Mouse (Mus musculus): Measurements from ENCODE around the gene Taok2. TPM values are rescaled to one million over a fixed set of nuclear protein-coding genes. Genes with fewer than 3 reads are reported as not detected.
A peak's percentile ranks its signal among the peaks of the same experiment; 100 is the strongest.
"Not testable (repeated sequence)": the region's sequence is repeated elsewhere in the genome, so short reads cannot be mapped to it uniquely, and the experiment has no call there.

Taok2 gene
- polyA plus RNA-seq, 1 experiment from 2014 or later = 25.9 TPM

DNA sequence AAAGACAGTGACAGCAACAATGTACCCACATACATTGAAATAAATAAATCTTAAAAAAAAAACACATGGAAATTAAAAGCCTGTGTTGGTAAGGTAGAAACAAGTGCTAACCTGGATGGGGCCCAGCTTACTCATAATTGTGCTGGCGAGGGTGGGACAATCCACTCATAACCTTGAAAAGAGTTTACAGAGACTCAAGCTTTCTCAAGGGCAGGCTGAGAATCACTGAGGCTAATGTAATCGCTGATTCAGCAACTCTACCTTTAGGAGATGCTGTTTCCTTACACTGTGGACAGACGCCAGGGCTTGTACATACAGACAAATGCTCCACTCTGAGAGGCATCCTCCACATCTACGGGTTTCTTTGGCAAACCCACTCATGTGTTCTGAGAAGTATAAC lies 35.5 kb upstream of the Taok2 start:
- Histone ChIP-seq H3K4me1 (ENCODE audit: control insufficient read depth, insufficient read depth, low read length) (0 out of 2 replicates have a peak, but pooled peaks cover 6% of the 10 kb centered on the region), H3K27ac (ENCODE audit: low read depth, low read length) (no peak overlapping the region), H3K9me3 (replicated peaks; ENCODE audit: control insufficient read depth, low read length) (no peaks in the 10 kb centered on the region), H3K27me3 (replicated peaks; ENCODE audit: control insufficient read depth, insufficient read depth, low read length) (no peaks in the 10 kb centered on the region), H3K9ac (ENCODE audit: low read length) (no peak overlapping the region), H3K4me3 (ENCODE audit: low read depth, low read length) (no peak overlapping the region), H3K4me2 (ENCODE audit: low read length) (no peak overlapping the region), H3K36me3 (ENCODE audit: control insufficient read depth, insufficient read depth, low read length) (no peaks in the 10 kb centered on the region)
- DNase-seq (ENCODE audit: low spot score) = no peak
- WGBS = 87% methylated on average over 4 of the region's 4 CpGs
- ATAC-seq = no peak

DNA sequence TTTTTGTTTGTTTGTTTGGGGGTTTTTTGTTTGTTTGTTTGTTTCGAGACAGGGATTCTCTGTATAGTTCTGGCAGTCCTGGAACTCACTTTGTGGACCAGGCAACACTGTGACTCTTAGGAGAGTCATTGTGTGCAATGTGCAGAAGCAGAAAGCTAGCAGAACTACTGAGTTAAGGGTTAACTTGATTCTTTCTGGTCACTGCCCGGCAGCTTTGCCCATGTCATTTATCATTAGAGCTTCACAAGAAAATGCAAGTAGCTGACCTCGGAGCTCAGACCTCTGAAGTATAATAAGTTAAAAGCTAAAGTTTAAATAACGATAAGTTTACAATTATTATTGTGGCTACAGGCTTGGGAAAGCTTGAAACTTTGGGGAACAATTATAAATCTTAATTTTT lies 33.9 kb upstream of the Taok2 start:
- not testable (repeated sequence) for H3K36me3 ChIP-seq (ENCODE audit: control insufficient read depth, insufficient read depth, low read length); H3K4me1 ChIP-seq (ENCODE audit: control insufficient read depth, insufficient read depth, low read length); H3K27ac ChIP-seq (ENCODE audit: low read depth, low read length); H3K4me3 ChIP-seq (ENCODE audit: low read depth, low read length); DNase-seq (ENCODE audit: low spot score); H3K4me2 ChIP-seq (ENCODE audit: low read length); H3K27me3 ChIP-seq (replicated peaks; ENCODE audit: control insufficient read depth, insufficient read depth, low read length); H3K9ac ChIP-seq (ENCODE audit: low read length); ATAC-seq; H3K9me3 ChIP-seq (replicated peaks; ENCODE audit: control insufficient read depth, low read length)
- WGBS = 62% methylated on average over 4 of the region's 4 CpGs

DNA sequence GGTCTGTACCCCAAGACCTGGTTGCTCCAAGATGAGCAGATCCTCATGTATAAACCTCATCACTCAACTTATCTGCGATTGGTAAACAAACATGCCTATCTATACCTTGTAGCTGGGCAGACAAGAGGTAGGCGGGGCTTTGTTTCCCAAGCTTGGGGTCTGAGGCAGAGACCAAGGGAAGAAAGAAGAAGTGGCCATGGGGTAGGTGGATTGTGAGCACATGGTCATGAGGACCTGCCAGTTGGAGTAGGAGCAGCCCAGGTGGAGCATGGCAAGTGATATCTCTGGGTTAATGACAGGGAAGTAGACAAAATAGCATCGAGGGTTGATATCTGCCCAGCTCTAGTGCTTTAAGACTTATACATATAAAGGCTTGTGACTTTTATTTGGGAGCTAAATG lies 30.3 kb upstream of the Taok2 start:
- Histone ChIP-seq H3K9ac (ENCODE audit: low read length) (no peak overlapping the region), H3K27me3 (replicated peaks; ENCODE audit: control insufficient read depth, insufficient read depth, low read length) (no peaks in the 10 kb centered on the region), H3K4me3 (ENCODE audit: low read depth, low read length) (no peak overlapping the region), H3K4me1 (ENCODE audit: control insufficient read depth, insufficient read depth, low read length) (no peaks in the 10 kb centered on the region), H3K9me3 (replicated peaks; ENCODE audit: control insufficient read depth, low read length) (no peaks in the 10 kb centered on the region), H3K27ac (ENCODE audit: low read depth, low read length) (no peak overlapping the region), H3K4me2 (ENCODE audit: low read length) (no peak overlapping the region), H3K36me3 (ENCODE audit: control insufficient read depth, insufficient read depth, low read length) (no peaks in the 10 kb centered on the region)
- ATAC-seq = no peak
- no peak for DNase-seq (ENCODE audit: low spot score)
- 91% methylated on average over 3 of the region's 3 CpGs for WGBS

DNA sequence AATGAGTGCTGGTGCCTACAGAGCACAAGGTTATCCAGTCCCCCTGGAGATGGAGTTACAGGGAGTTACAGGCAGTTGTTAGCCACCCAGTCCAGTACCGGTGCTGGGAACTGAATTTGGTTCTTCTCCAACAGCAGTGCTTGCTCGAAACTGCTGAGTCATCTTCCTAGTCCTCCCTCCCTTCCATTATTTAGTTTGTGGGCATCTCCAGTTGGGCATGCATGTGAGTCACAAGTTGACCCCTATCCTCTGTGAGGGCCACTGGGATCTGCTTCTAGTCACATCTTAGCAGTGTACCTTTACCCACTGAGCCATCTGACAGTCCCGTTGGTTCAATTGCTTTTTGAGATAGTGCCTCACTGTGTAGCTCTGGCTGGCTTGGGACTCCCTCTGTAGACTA lies 21.1 kb upstream of the Taok2 start:
- no peaks in the 10 kb centered on the region for H3K36me3 ChIP-seq (ENCODE audit: control insufficient read depth, insufficient read depth, low read length)
- H3K9me3 ChIP-seq (replicated peaks; ENCODE audit: control insufficient read depth, low read length) = no peaks in the 10 kb centered on the region
- H3K4me3 ChIP-seq (ENCODE audit: low read depth, low read length) = no peak overlapping the region
- no peak for ATAC-seq
- no peak overlapping the region for H3K27ac ChIP-seq (ENCODE audit: low read depth, low read length)
- no peak for DNase-seq (ENCODE audit: low spot score)
- H3K9ac ChIP-seq (ENCODE audit: low read length) = no peak overlapping the region
- no peaks in the 10 kb centered on the region for H3K27me3 ChIP-seq (replicated peaks; ENCODE audit: control insufficient read depth, insufficient read depth, low read length)
- no peak overlapping the region for H3K4me2 ChIP-seq (ENCODE audit: low read length)
- WGBS = 79% methylated on average over 3 of the region's 3 CpGs
- H3K4me1 ChIP-seq (ENCODE audit: control insufficient read depth, insufficient read depth, low read length) = no peaks in the 10 kb centered on the region

DNA sequence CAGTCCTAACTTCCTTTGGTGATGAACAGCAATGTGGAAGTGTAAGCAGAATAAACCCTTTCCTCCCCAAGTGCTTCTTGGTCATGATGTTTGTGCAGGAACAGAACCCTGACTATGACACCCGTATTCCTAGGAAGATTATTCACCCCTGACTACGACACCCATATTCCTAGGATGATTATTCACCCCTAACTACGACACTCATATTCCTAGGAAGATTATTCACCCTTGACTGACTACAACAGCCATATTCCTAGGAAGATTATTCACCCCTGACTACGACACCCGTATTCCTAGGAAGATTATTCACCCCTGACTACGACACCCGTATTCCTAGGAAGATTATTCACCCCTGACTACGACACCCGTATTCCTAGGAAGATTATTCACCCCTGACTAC lies 15.3 kb upstream of the Taok2 start:
- WGBS = 96% methylated on average over 7 of the region's 9 CpGs
- H3K27me3 ChIP-seq (replicated peaks; ENCODE audit: control insufficient read depth, insufficient read depth, low read length); DNase-seq (ENCODE audit: low spot score); H3K27ac ChIP-seq (ENCODE audit: low read depth, low read length); H3K36me3 ChIP-seq (ENCODE audit: control insufficient read depth, insufficient read depth, low read length); H3K9me3 ChIP-seq (replicated peaks; ENCODE audit: control insufficient read depth, low read length); H3K9ac ChIP-seq (ENCODE audit: low read length); H3K4me3 ChIP-seq (ENCODE audit: low read depth, low read length); H3K4me2 ChIP-seq (ENCODE audit: low read length); ATAC-seq: not testable (repeated sequence)
- peaks cover 11% of the 10 kb centered on the region; the same call in 1 of the 2 replicates for H3K4me1 ChIP-seq (ENCODE audit: control insufficient read depth, insufficient read depth, low read length)

DNA sequence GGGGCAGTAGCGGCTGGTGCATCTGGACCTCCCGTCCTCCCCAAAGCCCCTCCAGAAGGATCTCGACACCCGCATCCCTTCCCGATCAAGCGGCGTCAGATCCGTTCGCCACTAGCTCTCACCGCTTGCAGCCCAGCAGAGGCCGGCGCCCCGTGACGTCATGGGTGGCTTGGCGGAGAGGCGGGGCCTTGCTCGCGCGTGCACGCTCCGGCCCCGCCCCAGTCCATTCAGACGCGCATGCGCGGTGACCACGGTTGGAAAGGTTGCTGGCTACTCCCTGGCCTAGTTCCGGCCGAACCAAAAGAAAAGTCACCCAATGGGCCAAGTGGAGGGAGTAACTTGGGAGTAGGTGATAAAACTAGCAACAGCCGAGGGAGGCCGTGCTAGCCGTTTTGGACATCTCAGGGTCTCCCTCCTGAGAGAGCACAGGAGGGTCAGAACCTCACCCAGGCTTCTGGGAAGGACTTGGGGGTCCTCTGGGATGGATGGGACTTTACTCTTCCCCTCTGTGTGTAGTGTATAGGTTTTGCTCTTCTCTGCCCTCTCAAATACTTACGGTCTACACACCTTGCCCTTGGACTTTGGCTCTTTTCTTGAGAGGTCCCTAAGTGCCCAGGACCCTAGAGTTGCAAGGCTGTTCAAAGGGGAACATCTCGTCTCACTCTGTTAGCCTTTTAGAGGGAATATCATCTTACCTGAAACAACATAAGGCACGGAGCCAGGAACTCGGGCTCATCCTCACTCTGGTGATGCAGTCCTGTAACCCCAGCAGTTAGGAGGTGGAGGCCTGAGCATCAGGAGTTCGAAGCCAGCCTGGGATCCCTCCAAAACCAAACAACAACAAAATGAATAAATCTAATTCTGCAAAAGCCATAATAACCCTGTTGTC lies 13.8 kb upstream of the Taok2 start:
- DNase-seq (ENCODE audit: low spot score) = peak; percentile 94
- peaks cover 11% of the 10 kb centered on the region; the same call in 1 of the 2 replicates for H3K4me1 ChIP-seq (ENCODE audit: control insufficient read depth, insufficient read depth, low read length)
- H3K36me3 ChIP-seq (ENCODE audit: control insufficient read depth, insufficient read depth, low read length) = no peaks in the 10 kb centered on the region
- peak; percentile 97 for ATAC-seq
- 14% methylated on average over 37 of the region's 37 CpGs for WGBS
- H3K4me3 ChIP-seq (ENCODE audit: low read depth, low read length) = peak overlapping the region; percentile 55
- H3K9me3 ChIP-seq (replicated peaks; ENCODE audit: control insufficient read depth, low read length) = no peaks in the 10 kb centered on the region
- no peaks in the 10 kb centered on the region for H3K27me3 ChIP-seq (replicated peaks; ENCODE audit: control insufficient read depth, insufficient read depth, low read length)
- peak overlapping the region; percentile 72 for H3K27ac ChIP-seq (ENCODE audit: low read depth, low read length)
- peak overlapping the region; percentile 78 for H3K9ac ChIP-seq (ENCODE audit: low read length)
- H3K4me2 ChIP-seq (ENCODE audit: low read length) = peak overlapping the region; percentile 58

DNA sequence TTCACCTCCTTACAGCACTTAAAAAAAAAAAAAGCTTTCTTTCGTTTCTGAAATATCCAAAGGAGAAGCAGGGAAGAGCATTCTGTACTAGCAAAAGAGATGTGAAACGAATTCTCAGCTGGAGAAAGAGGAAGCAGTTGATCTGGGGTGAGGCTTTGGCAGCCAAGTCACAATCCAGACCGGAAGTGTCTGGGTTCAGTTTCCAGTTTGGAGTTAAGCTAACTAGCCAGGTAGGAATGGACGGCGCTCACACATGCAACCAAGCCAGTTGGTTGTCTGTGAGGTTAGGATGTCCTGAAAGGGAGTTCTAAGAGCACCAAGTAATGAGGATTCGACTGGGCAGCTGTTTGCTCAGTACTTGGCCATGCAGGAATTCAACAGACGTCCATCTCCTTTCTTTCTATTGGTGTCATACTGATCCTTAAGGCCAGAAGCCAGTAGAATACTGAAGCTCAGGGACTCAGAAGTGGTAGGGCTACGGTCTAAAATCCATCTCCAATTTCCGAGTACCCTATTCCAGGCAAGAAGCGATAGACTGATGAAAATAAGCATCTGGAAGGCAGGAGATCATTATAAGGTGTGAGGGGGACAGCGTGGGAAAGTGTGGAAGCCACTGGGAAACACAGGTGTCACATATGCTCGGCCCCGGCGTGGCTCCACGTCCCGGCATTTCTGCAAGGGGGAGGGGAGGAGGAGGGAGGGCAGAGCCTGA lies 13.0 kb upstream of the Taok2 start:
- no peak for DNase-seq (ENCODE audit: low spot score)
- H3K27me3 ChIP-seq (replicated peaks; ENCODE audit: control insufficient read depth, insufficient read depth, low read length) = no peaks in the 10 kb centered on the region
- peak overlapping the region; percentile 72 for H3K27ac ChIP-seq (ENCODE audit: low read depth, low read length)
- peak overlapping the region; percentile 55 for H3K4me3 ChIP-seq (ENCODE audit: low read depth, low read length)
- no peak for ATAC-seq
- H3K36me3 ChIP-seq (ENCODE audit: control insufficient read depth, insufficient read depth, low read length) = no peaks in the 10 kb centered on the region
- peak overlapping the region; percentile 78 for H3K9ac ChIP-seq (ENCODE audit: low read length)
- H3K4me2 ChIP-seq (ENCODE audit: low read length) = peak overlapping the region; percentile 58
- no peaks in the 10 kb centered on the region for H3K9me3 ChIP-seq (replicated peaks; ENCODE audit: control insufficient read depth, low read length)
- peaks cover 11% of the 10 kb centered on the region; the same call in 1 of the 2 replicates for H3K4me1 ChIP-seq (ENCODE audit: control insufficient read depth, insufficient read depth, low read length)
- WGBS = 25% methylated on average over 15 of the region's 16 CpGs

DNA sequence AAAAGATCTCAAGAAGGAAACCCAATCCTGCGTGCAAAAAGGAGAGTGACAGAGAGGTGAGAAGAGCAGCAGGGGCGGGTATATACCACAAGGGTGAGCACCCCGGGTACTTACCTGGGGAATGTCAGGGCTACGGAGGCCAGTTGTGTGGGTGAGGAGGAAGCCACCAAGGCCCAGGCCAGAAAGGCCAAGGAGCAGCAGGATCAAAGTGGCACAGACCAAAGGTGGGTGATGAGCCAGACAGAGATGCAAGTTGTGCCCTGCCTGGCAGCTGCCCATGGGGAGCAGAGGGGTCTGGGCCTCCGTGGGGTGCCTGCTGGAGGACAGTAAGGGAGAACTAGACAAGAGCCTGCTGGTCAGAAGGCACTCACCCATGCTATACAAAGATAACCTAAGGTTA lies 12.4 kb upstream of the Taok2 start:
- H3K36me3 ChIP-seq (ENCODE audit: control insufficient read depth, insufficient read depth, low read length) = no peaks in the 10 kb centered on the region
- WGBS = 89% methylated on average over 5 of the region's 5 CpGs
- H3K9ac ChIP-seq (ENCODE audit: low read length) = no peak overlapping the region
- ATAC-seq = no peak
- DNase-seq (ENCODE audit: low spot score) = no peak
- H3K4me1 ChIP-seq (ENCODE audit: control insufficient read depth, insufficient read depth, low read length) = peaks cover 11% of the 10 kb centered on the region; the same call in 1 of the 2 replicates
- H3K4me3 ChIP-seq (ENCODE audit: low read depth, low read length) = no peak overlapping the region
- no peaks in the 10 kb centered on the region for H3K27me3 ChIP-seq (replicated peaks; ENCODE audit: control insufficient read depth, insufficient read depth, low read length)
- H3K27ac ChIP-seq (ENCODE audit: low read depth, low read length) = no peak overlapping the region
- H3K4me2 ChIP-seq (ENCODE audit: low read length) = peak overlapping the region; percentile 58; the same call in 1 of the 2 replicates
- no peaks in the 10 kb centered on the region for H3K9me3 ChIP-seq (replicated peaks; ENCODE audit: control insufficient read depth, low read length)

DNA sequence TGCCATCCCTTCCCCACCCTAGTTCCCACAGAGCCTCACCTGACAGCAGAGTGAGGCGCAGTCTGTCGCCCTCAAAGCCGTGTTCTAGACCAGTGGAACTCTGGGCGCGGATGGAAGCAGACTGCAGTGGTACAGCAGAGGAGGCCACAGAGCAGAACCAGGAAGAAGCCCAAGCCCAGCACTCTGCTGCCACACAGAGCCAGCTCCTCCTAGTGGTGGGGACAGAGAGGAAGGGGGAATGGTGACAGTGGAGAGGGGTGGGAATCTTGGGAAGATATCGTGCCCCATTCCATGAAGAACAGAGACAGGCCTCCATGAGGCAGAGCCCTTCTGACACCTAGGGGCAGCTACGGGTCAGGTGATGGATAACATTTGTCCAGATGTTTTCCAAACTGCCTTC lies 4.3 kb upstream of the Taok2 start:
- Histone ChIP-seq H3K27ac (ENCODE audit: low read depth, low read length) (no peak overlapping the region), H3K9me3 (replicated peaks; ENCODE audit: control insufficient read depth, low read length) (no peaks in the 10 kb centered on the region), H3K4me1 (ENCODE audit: control insufficient read depth, insufficient read depth, low read length) (no peaks in the 10 kb centered on the region), H3K4me2 (ENCODE audit: low read length) (no peak overlapping the region), H3K36me3 (ENCODE audit: control insufficient read depth, insufficient read depth, low read length) (peaks cover 9% of the 10 kb centered on the region; the same call in 1 of the 2 replicates), H3K27me3 (replicated peaks; ENCODE audit: control insufficient read depth, insufficient read depth, low read length) (no peaks in the 10 kb centered on the region), H3K4me3 (ENCODE audit: low read depth, low read length) (no peak overlapping the region), H3K9ac (ENCODE audit: low read length) (no peak overlapping the region)
- WGBS = 52% methylated on average over 7 of the region's 7 CpGs
- DNase-seq (ENCODE audit: low spot score) = no peak
- no peak for ATAC-seq
